Mouse (Mus musculus) MEL (cell line): Measurements from ENCODE around the gene Slc51a. TPM values are rescaled to one million over a fixed set of nuclear protein-coding genes. Genes with fewer than 3 reads are reported as not detected.

Source experiments
- DNase-seq: peaks from one replicate; pipeline ENCODE4 v3.0.0; 2011; ENCODE audit warnings: low read depth, low spot score
- H3K27ac ChIP-seq: 2 replicates; pipeline ENCODE4 v1.5.1; 2012; ENCODE audit warnings: low read depth, mild to moderate bottlenecking, control low read depth, low read length, moderate library complexity; ENCODE audit not compliant: control insufficient read depth
- H3K27me3 ChIP-seq, 2 experiments: fragments of 150-350 bp in 1 of 2; sonication (generic) in 1 of 2; 2 replicates each; pipeline ENCODE4 v1.6.1; 2012; ENCODE audit warnings: low read length in 2 of 2, mild to moderate bottlenecking in 2 of 2, improper control_type of control experiment in 1 of 2, moderate library complexity in 1 of 2; ENCODE audit not compliant: insufficient read depth in 2 of 2, control insufficient read depth in 1 of 2
- H3K36me3 ChIP-seq, 2 experiments: 2 replicates each; pipeline ENCODE4 v1.6.1; 2012 to 2014; ENCODE audit warnings: low read length in 2 of 2, improper control_type of control experiment in 1 of 2, inconsistent platforms in 1 of 2, mild to moderate bottlenecking in 1 of 2; ENCODE audit not compliant: insufficient read depth in 2 of 2, control insufficient read depth in 1 of 2
- H3K4me1 ChIP-seq, 2 experiments: fragments of 150-350 bp in 1 of 2; sonication (generic) in 1 of 2; 2 replicates each; pipeline ENCODE4 v1.6.1; 2012; ENCODE audit warnings: low read length in 2 of 2, improper control_type of control experiment in 1 of 2, mild to moderate bottlenecking in 1 of 2; ENCODE audit not compliant: insufficient read depth in 2 of 2, control insufficient read depth in 1 of 2
- H3K4me3 ChIP-seq, 2 experiments: fragments of 150-350 bp in 1 of 2; sonication (generic) in 1 of 2; 2 replicates each; pipeline ENCODE4 v1.5.1; 2012; ENCODE audit warnings: low read depth in 2 of 2, low read length in 2 of 2, mild to moderate bottlenecking in 2 of 2, moderate library complexity in 2 of 2, control low read depth in 1 of 2, improper control_type of control experiment in 1 of 2; ENCODE audit not compliant: control insufficient read depth in 1 of 2, insufficient read depth in 1 of 2
- H3K79me2 ChIP-seq: 2 replicates; pipeline ENCODE4 v1.6.1; 2012; ENCODE audit warnings: mild to moderate bottlenecking, low read length, moderate library complexity; ENCODE audit not compliant: control insufficient read depth, poor library complexity, insufficient read depth
- H3K9ac ChIP-seq: 2 replicates; pipeline ENCODE4 v1.6.1; 2012; ENCODE audit warnings: low read depth, mild to moderate bottlenecking, control low read depth, low read length, moderate library complexity; ENCODE audit not compliant: control insufficient read depth, poor library complexity, severe bottlenecking
- H3K9me3 ChIP-seq: fragments of 150-350 bp; sonication (generic); replicated peaks from 2 replicates; pipeline ENCODE4 v1.6.1; 2012; ENCODE audit warnings: mild to moderate bottlenecking, low read length, improper control_type of control experiment, moderate library complexity; ENCODE audit not compliant: insufficient read depth
- CHD1 ChIP-seq: IDR thresholded peaks from 2 replicates; pipeline ENCODE4 v1.6.1; 2012; ENCODE audit warnings: low read depth, mild to moderate bottlenecking, inconsistent platforms, low read length, improper control_type of control experiment
- EP300 ChIP-seq, 2 experiments: IDR thresholded peaks; 2 replicates each; pipeline ENCODE4 v1.6.1; 2011; ENCODE audit warnings: improper control_type of control experiment in 2 of 2, low read length in 2 of 2, low read depth in 1 of 2, mild to moderate bottlenecking in 1 of 2
- GABPA ChIP-seq: IDR thresholded peaks from 2 replicates; pipeline ENCODE4 v1.6.1; 2012; ENCODE audit warnings: low read depth, mild to moderate bottlenecking, inconsistent platforms, low read length, improper control_type of control experiment, moderate library complexity
- KAT2A ChIP-seq: conservative IDR thresholded peaks from 2 replicates; pipeline ENCODE4 v1.6.1; 2012; ENCODE audit warnings: low read depth, low read length, improper control_type of control experiment, inconsistent platforms
- MXI1 ChIP-seq: IDR thresholded peaks from 2 replicates; pipeline ENCODE4 v1.6.1; 2011; ENCODE audit warnings: mild to moderate bottlenecking, low read depth, low read length, improper control_type of control experiment
- NELFE ChIP-seq: IDR thresholded peaks from 2 replicates; pipeline ENCODE4 v1.6.1; 2011; ENCODE audit warnings: low read depth, low read length, improper control_type of control experiment
- POLR2A ChIP-seq, 2 experiments: IDR thresholded peaks; 2 replicates each; pipeline ENCODE4 v1.6.1; 2011 to 2012; ENCODE audit warnings: low read length in 2 of 2, mild to moderate bottlenecking in 2 of 2, control low read depth in 1 of 2, improper control_type of control experiment in 1 of 2, low read depth in 1 of 2, moderate library complexity in 1 of 2; ENCODE audit not compliant: control insufficient read depth in 1 of 2, insufficient read depth in 1 of 2, poor library complexity in 1 of 2
- POLR2AphosphoS5 ChIP-seq: IDR thresholded peaks from 2 replicates; pipeline ENCODE4 v1.6.1; 2012; ENCODE audit warnings: low read depth, borderline replicate concordance, mild to moderate bottlenecking, inconsistent platforms, low read length, moderate library complexity, mixed read lengths
- SIN3A ChIP-seq: IDR thresholded peaks from 2 replicates; pipeline ENCODE4 v1.6.1; 2012; ENCODE audit warnings: low read length, improper control_type of control experiment, inconsistent platforms
- SMC3 ChIP-seq: IDR thresholded peaks from 2 replicates; pipeline ENCODE4 v1.6.1; 2011; ENCODE audit warnings: low read depth, low read length, improper control_type of control experiment
- ZC3H11A ChIP-seq: IDR thresholded peaks from 2 replicates; pipeline ENCODE4 v1.6.1; 2012; ENCODE audit warnings: low read depth, mild to moderate bottlenecking, inconsistent platforms, low read length, improper control_type of control experiment
- ZNF384 ChIP-seq: IDR thresholded peaks from 2 replicates; pipeline ENCODE4 v1.6.1; 2012; ENCODE audit warnings: low read depth, mild to moderate bottlenecking, inconsistent platforms, low read length, improper control_type of control experiment
- polyA plus RNA-seq, 2 experiments: library from polyadenylated mRNA; stranded (reverse) in 1 of 2; unstranded in 1 of 2; fragments of >175 nt in 1 of 2; fragments of >200 nt in 1 of 2; gene quantifications; 2 replicates each; pipeline versions ENCODE4 v1.2.1 to v1.2.4; 2012; ENCODE audit warnings: low replicate concordance in 2 of 2, low read depth in 1 of 2; ENCODE audit not compliant: insufficient read length in 2 of 2, insufficient read depth in 1 of 2, missing spikeins in 1 of 2
- total RNA-seq: library from RNA; depleted of rRNA; stranded (reverse); fragments of 300-350 nt; gene quantifications from 2 replicates; pipeline ENCODE4 v1.2.3, GENCODE M21; 2012

Slc51a gene
- total and polyA plus RNA-seq, 3 experiments, result 4.6 to 14.5 TPM; not detected in 1

- TF ChIP-seq SIN3A (no peak), NELFE (no peak), KAT2A (no peak), EP300 (IDR thresholded peaks at IDR 0.05; ENCODE audit: low read depth in 1 of 2, low read length in 2 of 2) (peak; percentile 32 to 67; a peak in 2 of 4 replicates), ZC3H11A (no peak)
Observed at GRCm38 (mm10) chr16:32487234-32488111, at the start of gene Slc51a (continued).

- Histone ChIP-seq H3K36me3 (no peaks in the 10 kb centered on the region), H3K27me3 (no peaks in the 10 kb centered on the region), H3K79me2 (no peaks in the 10 kb centered on the region), H3K9ac (no peak overlapping the region), H3K9me3 (no peaks in the 10 kb centered on the region), H3K27ac (no peak overlapping the region), H3K4me3 (no peak overlapping the region), H3K4me1 (no peaks in the 10 kb centered on the region)
- no peak for DNase-seq
- TF ChIP-seq ZNF384 (no peak), GABPA (no peak), POLR2A (IDR thresholded peaks at IDR 0.05; ENCODE audit: control insufficient read depth in 1 of 2, insufficient read depth in 1 of 2, low read depth in 1 of 2, low read length in 2 of 2, poor library complexity in 1 of 2) (no peak), SIN3A (no peak), MXI1 (no peak), SMC3 (no peak), POLR2AphosphoS5 (no peak)
Observed at GRCm38 (mm10) chr16:32535157-32535751, 47.6 kb upstream of the Slc51a start.

- H3K27ac ChIP-seq, result no peak overlapping the region
- no peaks in the 10 kb centered on the region for H3K79me2 ChIP-seq
- H3K4me3 ChIP-seq, result no peak overlapping the region
- H3K27me3 ChIP-seq, result no peaks in the 10 kb centered on the region
- no peak for TF ChIP-seq CHD1
- TF ChIP-seq, all 39 proteins: peak for 0
- H3K4me1 ChIP-seq, result no peaks in the 10 kb centered on the region
- DNase-seq, result no peak
- H3K9me3 ChIP-seq, result no peaks in the 10 kb centered on the region
- H3K36me3 ChIP-seq, result no peaks in the 10 kb centered on the region
- no peak overlapping the region for H3K9ac ChIP-seq
Observed at GRCm38 (mm10) chr16:32532878-32533826, 45.5 kb upstream of the Slc51a start.
